Comparison of ENCODE assay signal across 8 mouse cellular contexts in the genomic region with DNA sequence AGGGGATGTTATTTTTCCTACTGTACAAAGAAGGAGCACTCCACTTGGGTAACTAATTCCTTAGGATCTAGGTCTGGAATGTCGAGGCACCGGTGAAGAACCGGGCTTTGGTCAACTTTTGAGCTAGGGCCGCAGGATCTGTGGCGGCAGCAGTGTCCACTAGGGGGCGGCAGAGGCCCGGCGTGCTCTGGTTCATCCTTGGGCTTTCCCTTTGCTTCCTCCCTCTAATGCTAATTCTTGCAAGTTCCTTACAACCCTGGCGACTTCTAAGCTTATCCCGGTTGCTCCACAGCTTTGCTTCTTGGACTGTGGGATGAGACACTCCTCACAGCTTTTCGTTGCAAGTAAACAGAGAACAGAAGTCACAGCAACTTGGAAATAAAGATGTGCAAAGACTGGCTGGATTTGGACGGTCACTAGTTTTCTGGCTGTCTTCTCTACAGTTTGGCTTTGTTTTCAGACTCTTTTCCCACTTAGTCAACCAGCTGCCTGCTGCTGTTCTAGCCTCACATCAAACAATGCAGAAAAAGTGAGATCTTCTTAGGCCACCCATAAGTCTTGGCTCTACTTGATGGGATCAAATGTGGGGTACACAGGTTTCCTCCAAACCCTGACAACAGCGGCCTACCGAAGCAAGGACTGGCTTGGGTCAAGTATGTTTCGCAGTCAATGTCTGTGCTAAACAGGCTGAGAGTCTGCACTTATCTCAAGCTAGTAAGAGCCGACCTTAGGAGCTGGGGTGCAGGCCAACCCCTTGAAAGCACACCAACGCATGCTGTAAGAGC. TPM values are rescaled to one million over a fixed set of nuclear protein-coding genes. Genes with fewer than 3 reads are reported as not detected.
DNase-seq lines count a peak whose midpoint lies in the region; ATAC-seq and TF ChIP-seq lines count a peak whose summit lies in the region.

No protein-coding gene starts in this region.

- peak; percentile 78 for TF ChIP-seq CTCF in bone marrow, adult 2 months (IDR thresholded peaks at IDR 0.05; ENCODE audit: control insufficient read depth, insufficient read depth, low read length)

- 33% methylated on average over 17 of the region's 17 CpGs for WGBS in bone marrow, adult 2 months
- WGBS in embryonic facial prominence, embryonic 14.5 days: 34% methylated on average over 17 of the region's 17 CpGs
- WGBS in kidney, embryonic 15.5 days: 34% methylated on average over 17 of the region's 17 CpGs
- WGBS in limb, embryonic 15.5 days: 33% methylated on average over 17 of the region's 17 CpGs
- WGBS in stomach, embryonic 16.5 days: 26% methylated on average over 17 of the region's 17 CpGs

- no peak overlapping the region for H3K9ac ChIP-seq in embryonic facial prominence, embryonic 14.5 days (ENCODE audit: low read depth, low read length)
- H3K9ac ChIP-seq in kidney, embryonic 15.5 days: no peak overlapping the region
- H3K9ac ChIP-seq in limb, embryonic 15.5 days: no peak overlapping the region
- H3K9ac ChIP-seq in stomach, embryonic 16.5 days (ENCODE audit: low read length): no peak overlapping the region

- no peak for ATAC-seq in embryonic facial prominence, embryonic 14.5 days (ENCODE audit: low read depth)
- ATAC-seq in kidney, embryonic 15.5 days (replicated peaks; ENCODE audit: low FRiP score): peak; percentile 69; the same call in 1 of the 2 replicates
- ATAC-seq in limb, embryonic 15.5 days (ENCODE audit: insufficient number of reproducible peaks, low FRiP score, low TSS enrichment, low read depth): no peak
- peak; percentile 69; the same call in 1 of the 2 replicates for ATAC-seq in stomach, embryonic 16.5 days (ENCODE audit: insufficient read depth, low FRiP score)

- no peak overlapping the region for H3K4me2 ChIP-seq in embryonic facial prominence, embryonic 14.5 days (ENCODE audit: low read depth, low read length)
- no peak overlapping the region for H3K4me2 ChIP-seq in kidney, embryonic 15.5 days
- H3K4me2 ChIP-seq in limb, embryonic 15.5 days: no peak overlapping the region
- no peak overlapping the region for H3K4me2 ChIP-seq in stomach, embryonic 16.5 days (ENCODE audit: low read depth, low read length)

- TF ChIP-seq POLR2A in bone marrow, adult 2 months (IDR thresholded peaks at IDR 0.05; ENCODE audit: borderline replicate concordance, control insufficient read depth, low read depth, low read length): no peak

- no peak overlapping the region for H3K4me3 ChIP-seq in bone marrow, adult 2 months (replicated peaks; ENCODE audit: control insufficient read depth, low read depth, low read length)
- H3K4me3 ChIP-seq in embryonic facial prominence, embryonic 14.5 days (ENCODE audit: low read depth, low read length): no peak overlapping the region
- H3K4me3 ChIP-seq in kidney, embryonic 15.5 days (replicated peaks): no peak overlapping the region
- no peak overlapping the region for H3K4me3 ChIP-seq in limb, embryonic 15.5 days
- H3K4me3 ChIP-seq in stomach, embryonic 16.5 days (replicated peaks; ENCODE audit: low read length): no peak overlapping the region

- H3K9me3 ChIP-seq in embryonic facial prominence, embryonic 14.5 days (ENCODE audit: control insufficient read depth, low read length): no peaks in the 10 kb centered on the region
- H3K9me3 ChIP-seq in kidney, embryonic 15.5 days (replicated peaks): no peaks in the 10 kb centered on the region
- H3K9me3 ChIP-seq in limb, embryonic 15.5 days: no peaks in the 10 kb centered on the region
- no peaks in the 10 kb centered on the region for H3K9me3 ChIP-seq in stomach, embryonic 16.5 days (replicated peaks; ENCODE audit: control insufficient read depth, low read length)

- no peaks in the 10 kb centered on the region for H3K36me3 ChIP-seq in embryonic facial prominence, embryonic 14.5 days (ENCODE audit: control insufficient read depth, insufficient read depth, low read length)
- no peaks in the 10 kb centered on the region for H3K36me3 ChIP-seq in kidney, embryonic 15.5 days
- H3K36me3 ChIP-seq in limb, embryonic 15.5 days: no peaks in the 10 kb centered on the region
- no peaks in the 10 kb centered on the region for H3K36me3 ChIP-seq in stomach, embryonic 16.5 days (ENCODE audit: control insufficient read depth, insufficient read depth, low read length)

- DNase-seq in B cell, adult 2 months: peak; percentile 72 to 73
- peak; percentile 79 for DNase-seq in embryonic facial prominence, embryonic 14.5 days (ENCODE audit: low spot score)
- peak; percentile 62 to 68 for DNase-seq in heart, adult 9 months (ENCODE audit: low spot score in 2 of 2)
- peak; percentile 15 to 32 for DNase-seq in natural killer cell, adult 2 months (ENCODE audit: low spot score in 2 of 2)

- H3K4me1 ChIP-seq in bone marrow, adult 2 months (ENCODE audit: control insufficient read depth, insufficient read depth, low read length): no peaks in the 10 kb centered on the region
- no peaks in the 10 kb centered on the region for H3K4me1 ChIP-seq in embryonic facial prominence, embryonic 14.5 days (ENCODE audit: control insufficient read depth, insufficient read depth, low read length)
- H3K4me1 ChIP-seq in kidney, embryonic 15.5 days: peaks cover 2% of the 10 kb centered on the region; the same call in 1 of the 2 replicates
- H3K4me1 ChIP-seq in limb, embryonic 15.5 days: peaks cover 7% of the 10 kb centered on the region; the same call in 1 of the 2 replicates
- H3K4me1 ChIP-seq in stomach, embryonic 16.5 days (ENCODE audit: control insufficient read depth, insufficient read depth, low read length): peaks cover 5% of the 10 kb centered on the region; the same call in 1 of the 2 replicates

- no peak overlapping the region for H3K27ac ChIP-seq in bone marrow, adult 2 months (ENCODE audit: control insufficient read depth, insufficient read depth, low read depth, low read length, poor library complexity)
- H3K27ac ChIP-seq in embryonic facial prominence, embryonic 14.5 days (replicated peaks; ENCODE audit: low read depth, low read length): no peak overlapping the region
- no peak overlapping the region for H3K27ac ChIP-seq in kidney, embryonic 15.5 days
- H3K27ac ChIP-seq in limb, embryonic 15.5 days: 0 out of 2 replicates have a peak overlapping the region, but pooled peaks have one; percentile 3
- H3K27ac ChIP-seq in stomach, embryonic 16.5 days (ENCODE audit: low read length): peak overlapping the region; percentile 66

- H3K27me3 ChIP-seq in embryonic facial prominence, embryonic 14.5 days (replicated peaks; ENCODE audit: control insufficient read depth, insufficient read depth, low read length): no peaks in the 10 kb centered on the region
- H3K27me3 ChIP-seq in kidney, embryonic 15.5 days: no peaks in the 10 kb centered on the region
- H3K27me3 ChIP-seq in limb, embryonic 15.5 days: peaks cover 3% of the 10 kb centered on the region; the same call in 1 of the 2 replicates
- no peaks in the 10 kb centered on the region for H3K27me3 ChIP-seq in stomach, embryonic 16.5 days (ENCODE audit: control insufficient read depth, insufficient read depth, low read length)

RNA-seq across cellular contexts. Expression of gene Tmem72, which starts 51.2 kb away (rescaled TPM):
- polyA plus RNA-seq in bone marrow, adult 2 months (2011; ENCODE audit: insufficient read depth, insufficient read length, low replicate concordance, missing spikeins): not detected in 2 replicates
- 0.67 and 1.0 TPM in 2 replicates for polyA plus RNA-seq in embryonic facial prominence, embryonic 14.5 days (2014; fragmentation: Nextera tagmentation; extraction: Ambion mirVana)
- polyA plus RNA-seq in kidney, embryonic 15.5 days (2015; fragmentation: Nextera tagmentation; extraction: Ambion mirVana): 5.6 and 6.1 TPM in 2 replicates
- polyA plus RNA-seq in limb, embryonic 15.5 days (2015; fragmentation: Nextera tagmentation; extraction: Ambion mirVana): 0.14 and 0.32 TPM in 2 replicates
- polyA plus RNA-seq in stomach, embryonic 16.5 days (2015; fragmentation: Nextera tagmentation; extraction: Ambion mirVana): 0.11 and 0.40 TPM in 2 replicates

Comparison
In these comparisons a context has a peak if more than half of its experiments do, and no peak if none do; other contexts are left out.
1. DNase-seq: peak in every context shown above with its lines; median percentile 79 in embryonic facial prominence, embryonic 14.5 days; 72 in B cell, adult 2 months; 65 in heart, adult 9 months; 24 in natural killer cell, adult 2 months.
2. H3K27ac ChIP-seq: peak in limb, embryonic 15.5 days (single experiment) and stomach, embryonic 16.5 days (single experiment); none in bone marrow, adult 2 months (single experiment), embryonic facial prominence, embryonic 14.5 days (single experiment) and kidney, embryonic 15.5 days (single experiment).
3. ATAC-seq: peak in kidney, embryonic 15.5 days (single experiment) and stomach, embryonic 16.5 days (single experiment); none in embryonic facial prominence, embryonic 14.5 days (single experiment) and limb, embryonic 15.5 days (single experiment).